Mouse (Mus musculus) splenic B cell, adult 2 months (primary cell): ENCODE measurements around the gene Rfx8.
A peak's percentile ranks its signal among the peaks of the same experiment; 100 is the strongest.

Source experiments
- DNase-seq: peaks from one replicate; pipeline ENCODE4 v3.0.0-alpha.2; 2011; ENCODE audit warnings: low read depth, low spot score
- H3K27me3 ChIP-seq: 2 replicates; pipeline ENCODE4 v1.6.1; 2012; ENCODE audit warnings: mild to moderate bottlenecking, low read length, moderate library complexity, mixed read lengths; ENCODE audit not compliant: control insufficient read depth, poor library complexity, insufficient read depth, severe bottlenecking
- H3K36me3 ChIP-seq: 2 replicates; pipeline ENCODE4 v1.6.1; 2012; ENCODE audit warnings: mild to moderate bottlenecking, low read length, moderate library complexity, mixed read lengths; ENCODE audit not compliant: control insufficient read depth, poor library complexity, insufficient read depth, severe bottlenecking

The Rfx8 gene

DNA sequence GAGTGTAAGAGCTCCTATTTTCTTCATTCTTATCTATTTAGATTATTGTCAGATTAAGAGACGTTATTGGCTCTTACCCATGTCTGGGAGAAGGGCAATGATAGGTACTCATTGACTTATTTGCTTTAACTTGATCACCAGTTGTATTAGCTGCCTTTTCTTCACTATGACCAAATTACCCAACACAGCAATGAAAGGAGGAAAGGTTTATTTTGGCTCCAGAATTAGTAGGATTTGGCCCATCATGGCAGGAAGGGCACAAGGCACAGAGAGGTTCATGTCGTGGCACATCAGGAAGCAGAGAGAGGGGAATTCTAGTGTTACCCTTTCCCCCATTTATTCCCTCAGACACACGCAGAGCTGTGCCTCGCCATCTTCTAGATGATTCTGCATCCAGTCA, 67.8 kb downstream of the Rfx8 start:
- Histone ChIP-seq H3K27me3 (no peaks in the 10 kb centered on the region; the same call in 1 of the 2 replicates), H3K36me3 (no peaks in the 10 kb centered on the region)
- DNase-seq = no peak

DNA sequence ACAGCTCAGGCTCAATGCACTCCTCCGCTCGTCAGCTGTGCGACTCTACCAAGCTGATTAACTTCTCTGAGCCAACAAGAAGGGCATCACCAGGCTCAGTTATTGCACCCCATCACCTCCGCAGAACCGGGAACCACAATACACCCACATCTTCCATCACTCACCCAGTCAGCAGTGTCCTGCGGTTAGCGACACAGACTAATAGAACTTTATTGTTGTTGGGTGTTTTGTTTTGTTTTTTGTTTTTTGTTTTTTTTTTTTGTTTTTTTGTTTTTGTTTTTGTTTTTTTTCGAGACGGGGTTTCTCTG, 69.6 kb downstream of the Rfx8 start, which contains the start of gene Creg2:
Creg2 (minus strand) TSS at position 234 of the 308 bp plus-strand sequence.
- DNase-seq = no peak
- Histone ChIP-seq H3K36me3 (no peaks in the 10 kb centered on the region), H3K27me3 (no peaks in the 10 kb centered on the region; the same call in 1 of the 2 replicates)

DNA sequence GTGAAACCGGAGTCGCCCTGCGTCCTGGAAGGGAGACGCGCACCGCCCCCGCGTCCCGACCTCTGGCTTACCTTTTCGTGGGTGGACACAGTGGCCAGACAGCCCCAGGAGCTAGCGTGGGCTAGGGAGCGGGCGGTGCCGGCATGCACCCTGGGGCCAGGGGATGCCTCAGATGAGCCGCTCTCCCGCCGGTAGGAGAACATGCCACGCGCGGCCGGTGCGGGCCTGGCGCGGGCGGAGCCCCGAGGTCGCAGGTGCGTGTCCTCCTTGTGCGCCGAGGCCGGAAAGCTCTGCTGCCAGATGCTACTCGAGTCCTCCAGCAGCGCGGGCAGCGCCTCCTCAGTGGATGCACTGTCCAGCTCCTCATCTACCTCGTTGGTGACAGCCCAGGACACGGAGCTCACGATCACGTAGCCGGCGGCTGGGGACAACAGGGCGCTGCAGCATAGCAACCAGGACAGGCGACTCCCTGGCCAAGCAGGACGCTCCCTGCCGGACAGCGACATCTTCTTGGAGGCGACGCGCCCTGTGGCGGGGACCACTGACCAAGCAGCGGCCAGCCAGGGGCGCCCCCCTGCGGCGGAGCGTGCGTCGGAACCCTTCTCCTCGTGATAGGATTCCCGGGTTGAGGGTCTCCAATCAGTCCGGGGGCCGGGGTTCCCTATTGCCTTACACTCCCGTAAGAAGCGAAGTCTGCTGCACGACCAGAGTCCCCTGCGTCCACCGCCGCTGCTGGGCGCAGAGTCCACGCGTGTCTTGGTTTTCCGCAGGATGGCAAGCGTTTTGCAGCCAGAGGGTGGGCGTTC, 70.2 kb downstream of the Rfx8 start:
- no peaks in the 10 kb centered on the region; the same call in 1 of the 2 replicates for H3K27me3 ChIP-seq
- DNase-seq = peak; percentile 10
- no peaks in the 10 kb centered on the region for H3K36me3 ChIP-seq

DNA sequence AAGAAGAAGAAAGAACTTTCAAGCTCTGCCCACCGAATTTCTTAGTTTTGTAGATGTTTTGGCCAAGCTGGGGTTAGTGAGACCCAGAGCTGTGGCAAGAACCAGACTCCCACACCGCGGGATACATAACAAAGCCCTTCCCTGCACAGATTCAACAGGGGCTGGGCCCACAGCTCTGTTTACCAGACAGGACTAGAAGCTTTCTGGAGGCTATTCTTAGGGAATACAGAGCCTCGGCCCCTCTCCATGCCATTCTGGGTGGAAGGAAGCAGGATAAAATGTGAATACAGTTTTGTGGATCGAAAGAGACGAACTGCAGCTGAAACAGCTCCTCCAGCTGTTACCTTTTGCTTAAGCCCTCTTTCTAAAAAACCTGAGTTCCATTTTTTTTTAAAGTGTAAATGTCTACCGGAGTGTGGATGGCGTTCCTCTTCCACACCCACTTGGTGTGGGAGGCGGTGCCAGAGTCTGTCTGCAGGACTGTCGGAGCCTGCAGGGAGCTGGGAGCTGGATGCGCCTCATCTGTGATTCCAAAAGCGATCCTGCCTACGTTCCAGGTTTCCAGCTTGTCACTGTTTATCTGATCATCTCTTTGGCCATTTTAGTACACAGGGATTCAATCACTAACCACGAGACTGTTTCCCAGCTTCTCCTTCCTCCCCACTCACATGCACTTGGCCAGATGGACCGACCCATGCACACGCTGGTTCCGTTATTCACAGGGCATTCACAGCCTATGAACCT, 70.9 kb downstream of the Rfx8 start:
- no peak for DNase-seq
- H3K36me3 ChIP-seq = no peaks in the 10 kb centered on the region

DNA sequence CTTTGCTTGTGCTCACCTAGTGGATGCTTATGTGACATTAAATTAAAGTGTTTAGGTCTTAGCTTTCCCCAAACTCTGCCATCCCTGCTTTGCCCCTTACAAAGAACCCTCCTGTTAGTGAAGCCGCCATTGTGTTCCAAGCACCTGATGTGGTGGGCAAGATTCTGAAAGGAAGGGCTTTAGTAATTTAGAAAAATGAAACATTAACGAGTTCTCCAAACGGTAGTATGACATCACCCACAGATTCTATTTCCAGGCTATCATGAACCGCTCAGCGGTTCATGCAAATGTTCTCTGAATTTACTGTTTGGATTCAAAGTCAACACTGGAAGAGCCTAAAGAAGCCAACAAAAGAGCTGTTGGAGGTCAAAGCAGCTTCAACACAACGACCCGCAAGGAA, 72.2 kb downstream of the Rfx8 start:
- no peak for DNase-seq

More for the DNA sequence above, 70.9 kb downstream of the Rfx8 start:
- H3K27me3 ChIP-seq = no peaks in the 10 kb centered on the region; the same call in 1 of the 2 replicates

DNA sequence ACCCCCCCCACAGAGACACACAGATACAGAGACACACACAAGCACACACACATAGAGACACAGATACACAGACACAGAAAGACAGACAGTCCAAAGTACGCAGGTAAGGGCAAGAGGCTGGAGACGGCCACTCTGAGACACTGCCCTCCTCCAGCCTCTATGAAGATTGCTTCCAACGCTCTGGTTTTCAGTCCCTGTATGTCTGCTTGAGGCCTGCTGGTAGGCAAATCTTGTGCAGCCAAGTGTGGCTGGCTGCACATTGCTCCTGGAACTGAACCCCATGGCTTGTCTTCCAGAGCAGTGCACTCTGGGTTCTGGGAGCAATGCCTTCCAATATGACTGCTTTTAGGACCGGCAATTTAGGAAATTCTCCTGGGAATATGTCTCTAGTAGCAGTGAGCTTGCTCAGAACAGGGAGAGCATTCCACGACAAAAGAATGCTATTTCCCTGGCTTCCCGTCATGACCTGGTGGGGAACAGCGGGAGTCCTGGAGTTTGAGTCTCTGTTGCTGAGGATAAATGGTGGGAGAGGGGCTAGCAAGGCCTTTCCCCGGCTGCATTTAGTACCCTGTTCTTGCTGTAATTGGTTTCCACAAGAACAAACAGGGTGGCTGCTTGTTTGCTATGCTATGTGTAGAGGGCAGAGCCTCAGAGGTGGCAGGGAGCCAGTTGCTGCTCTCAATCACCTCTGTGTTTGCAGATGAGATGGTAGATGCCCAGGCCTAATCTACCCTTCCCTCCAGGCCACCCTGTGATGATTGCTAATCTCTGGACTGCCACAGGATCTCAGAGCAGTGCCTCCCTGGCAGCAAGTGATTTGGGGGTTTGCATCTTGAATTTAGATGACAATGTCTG, 74.7 kb downstream of the Rfx8 start:
- no peaks in the 10 kb centered on the region for H3K27me3 ChIP-seq
- DNase-seq = no peak

More for the DNA sequence above, 72.2 kb downstream of the Rfx8 start:
- no peaks in the 10 kb centered on the region for H3K36me3 ChIP-seq
- no peaks in the 10 kb centered on the region; the same call in 1 of the 2 replicates for H3K27me3 ChIP-seq

DNA sequence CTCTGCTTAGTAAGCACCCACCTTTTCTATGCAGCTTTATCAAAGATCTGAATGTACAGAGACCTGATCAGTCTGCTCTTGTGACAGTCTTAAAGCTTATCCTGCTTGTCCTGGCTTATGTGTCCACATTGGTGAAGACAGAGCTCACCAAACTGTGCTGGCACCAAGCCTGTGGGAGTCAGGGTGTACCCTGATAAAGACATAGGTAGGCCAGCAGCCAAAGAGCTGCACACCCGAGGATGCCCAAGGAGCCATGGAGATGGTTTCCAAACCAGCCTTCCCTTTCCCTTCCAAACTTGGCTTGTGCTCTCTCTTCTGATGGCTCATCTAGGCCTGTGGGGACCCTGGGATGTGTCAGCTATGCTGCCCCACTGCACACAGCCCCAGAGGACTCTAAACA, 76.5 kb downstream of the Rfx8 start:
- H3K36me3 ChIP-seq = no peaks in the 10 kb centered on the region
- no peaks in the 10 kb centered on the region for H3K27me3 ChIP-seq
- DNase-seq = no peak

More for the DNA sequence above, 74.7 kb downstream of the Rfx8 start:
- no peaks in the 10 kb centered on the region for H3K36me3 ChIP-seq

DNA sequence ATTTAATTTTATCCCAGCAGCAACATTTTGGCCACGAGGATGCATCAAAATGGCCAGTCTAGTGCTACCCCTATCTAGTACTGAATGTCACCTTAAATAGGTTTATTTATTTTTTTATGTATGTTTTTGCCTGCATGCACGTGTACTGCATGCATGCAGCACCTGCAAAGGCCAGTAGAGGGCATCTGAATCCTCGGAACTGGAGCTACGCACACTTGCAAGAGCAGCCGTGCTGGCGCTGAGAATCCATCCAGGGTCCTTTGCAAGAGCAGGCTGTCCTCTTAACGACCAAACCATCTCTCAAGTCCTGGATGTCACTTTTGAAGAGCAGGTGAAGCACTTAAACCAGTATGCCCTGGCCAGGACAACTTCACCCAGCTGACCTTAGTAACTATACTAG, 79.1 kb downstream of the Rfx8 start:
- no peaks in the 10 kb centered on the region for H3K27me3 ChIP-seq
- DNase-seq = no peak
- no peaks in the 10 kb centered on the region for H3K36me3 ChIP-seq

DNA sequence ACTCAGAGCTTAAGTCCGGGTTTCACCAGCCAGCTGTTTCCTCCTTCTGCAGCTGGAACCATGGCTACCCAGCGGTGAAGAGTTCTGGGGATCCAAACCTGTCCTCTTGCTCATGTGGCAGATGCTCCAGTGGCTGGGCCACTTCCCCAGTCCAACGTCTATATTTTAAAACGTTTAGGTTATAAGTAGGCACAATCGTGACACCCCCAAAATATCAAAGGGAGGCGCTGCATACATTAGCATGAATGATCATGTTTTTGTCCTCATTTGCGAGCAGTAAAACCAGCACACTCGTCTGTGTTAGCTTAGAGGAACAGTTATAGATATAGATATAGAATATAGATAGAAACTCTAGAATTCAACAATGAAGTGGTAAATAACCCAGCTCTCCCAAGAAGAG, 83.7 kb downstream of the Rfx8 start:
- no peaks in the 10 kb centered on the region for H3K36me3 ChIP-seq
- no peak for DNase-seq
- H3K27me3 ChIP-seq = no peaks in the 10 kb centered on the region

DNA sequence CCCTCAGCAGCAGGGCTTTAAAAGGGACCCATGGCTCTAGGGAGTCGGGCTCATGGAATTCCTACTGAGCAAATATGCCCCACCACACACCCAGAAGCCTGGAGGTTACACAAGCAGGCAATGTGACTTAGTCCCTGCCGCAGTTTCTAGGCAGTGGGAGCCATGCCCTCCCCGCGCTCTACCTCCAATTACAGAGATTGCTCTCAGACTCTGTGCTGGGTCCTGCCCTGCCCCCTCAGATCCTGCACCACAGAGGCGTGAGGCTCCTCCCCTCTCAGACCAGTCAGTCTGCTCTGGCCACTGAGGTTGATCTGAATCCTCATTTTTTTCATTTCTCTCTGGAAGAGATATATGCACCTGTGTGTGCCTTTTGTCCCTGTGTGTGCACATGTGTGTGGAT, 84.1 kb downstream of the Rfx8 start:
- H3K27me3 ChIP-seq = no peaks in the 10 kb centered on the region
- no peak for DNase-seq

DNA sequence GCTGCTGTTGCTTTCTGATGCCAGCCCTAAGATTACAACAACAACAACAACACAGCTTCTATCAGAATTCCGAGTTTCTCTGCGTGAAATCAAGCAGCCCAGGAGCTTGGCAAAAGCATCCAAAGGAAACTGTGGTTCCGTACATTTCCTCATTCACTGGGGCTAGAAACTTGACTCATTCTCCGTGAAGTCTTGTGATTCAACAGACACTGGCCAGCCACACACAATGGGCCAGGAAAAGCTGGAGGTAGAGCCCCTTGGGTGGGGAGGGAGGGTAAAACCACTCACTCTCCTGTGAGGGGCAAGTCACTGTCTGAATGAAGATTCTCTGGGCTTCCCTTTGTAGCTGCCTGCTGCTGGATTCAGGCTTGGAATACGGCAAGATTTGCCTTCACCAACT, 84.6 kb downstream of the Rfx8 start:
- DNase-seq = no peak

More for the DNA sequence above, 84.1 kb downstream of the Rfx8 start:
- no peaks in the 10 kb centered on the region for H3K36me3 ChIP-seq

DNA sequence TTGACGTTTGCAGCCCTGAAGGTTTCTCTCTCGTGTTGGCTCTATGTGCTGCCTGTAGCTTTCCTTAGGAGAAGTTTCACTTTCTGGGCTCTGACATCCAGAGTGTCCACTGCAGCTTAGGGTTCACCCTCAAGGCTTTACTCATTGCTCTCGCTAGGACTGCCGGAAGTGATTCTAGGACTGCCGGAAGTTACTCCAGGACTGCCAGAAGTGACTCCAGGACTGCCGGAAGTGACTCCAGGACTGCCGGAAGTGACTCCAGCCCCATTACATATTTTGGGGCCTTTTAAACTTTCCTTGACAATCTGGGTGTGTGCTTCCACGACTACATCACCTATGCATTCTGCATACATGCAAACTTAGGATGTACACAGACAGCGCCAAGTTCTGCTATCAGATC, 92.2 kb downstream of the Rfx8 start:
- H3K27me3 ChIP-seq = no peaks in the 10 kb centered on the region
- no peaks in the 10 kb centered on the region for H3K36me3 ChIP-seq
- no peak for DNase-seq

More for the DNA sequence above, 84.6 kb downstream of the Rfx8 start:
- H3K27me3 ChIP-seq = no peaks in the 10 kb centered on the region
- no peaks in the 10 kb centered on the region for H3K36me3 ChIP-seq

DNA sequence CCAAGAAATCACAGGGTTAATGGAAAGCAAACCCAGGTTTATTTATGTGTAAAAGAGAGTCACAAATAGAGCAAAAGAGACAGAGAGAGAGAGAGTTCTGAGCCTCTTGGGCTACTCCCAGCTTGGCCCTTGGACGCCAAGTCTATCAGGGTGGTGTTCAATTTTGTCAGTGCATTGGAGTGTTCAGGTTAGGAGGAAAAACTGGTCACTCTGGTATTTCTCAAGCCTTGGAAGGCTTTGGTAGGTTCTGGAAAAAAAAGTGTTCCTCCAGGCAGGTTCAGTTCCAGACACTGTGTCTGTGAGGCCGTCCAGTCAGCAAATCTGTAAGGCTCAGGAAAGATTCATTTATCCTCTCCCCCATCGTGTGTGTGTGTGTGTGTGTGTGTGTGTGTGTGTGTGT, 95.3 kb downstream of the Rfx8 start:
- H3K36me3 ChIP-seq = no peaks in the 10 kb centered on the region
- DNase-seq = no peak
- 0 out of 2 replicates have a peak, but pooled peaks cover 2% of the 10 kb centered on the region for H3K27me3 ChIP-seq

DNA sequence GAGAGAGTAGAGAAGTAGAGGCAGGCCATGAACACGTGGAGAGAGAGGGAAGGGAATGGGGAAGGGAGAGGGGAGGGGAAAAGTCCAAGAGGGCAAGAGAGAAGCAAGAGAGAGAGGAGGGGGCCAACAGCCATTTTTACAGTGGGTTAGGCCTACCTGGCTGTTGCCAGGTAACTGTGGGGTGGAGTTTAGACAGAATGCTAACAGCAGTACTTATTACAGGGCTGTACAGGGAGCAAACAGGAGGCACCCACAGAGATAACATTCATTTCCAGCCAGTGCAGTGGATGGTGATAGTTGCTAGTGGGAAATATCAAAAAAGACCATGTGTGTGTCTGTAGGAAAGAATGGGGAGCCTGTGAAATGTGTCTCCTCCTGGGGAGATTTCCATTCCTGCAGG, 97.1 kb downstream of the Rfx8 start:
- Histone ChIP-seq H3K27me3 (0 out of 2 replicates have a peak, but pooled peaks cover 2% of the 10 kb centered on the region), H3K36me3 (no peaks in the 10 kb centered on the region)
- DNase-seq = no peak
